Mouse (Mus musculus): ENCODE measurements around the gene Pdia4.
A peak's percentile ranks its signal among the peaks of the same experiment; 100 is the strongest.
"Not testable (repeated sequence)": the region's sequence is repeated elsewhere in the genome, so short reads cannot be mapped to it uniquely, and the experiment has no call there.

Pdia4 gene

GRCm38 (mm10) chr6:47813257-47813878, at the start of gene Pdia4:
Pdia4 (minus strand) TSS chr6:47813430.
- DNase-seq = peak; percentile 98 to 99

DNA sequence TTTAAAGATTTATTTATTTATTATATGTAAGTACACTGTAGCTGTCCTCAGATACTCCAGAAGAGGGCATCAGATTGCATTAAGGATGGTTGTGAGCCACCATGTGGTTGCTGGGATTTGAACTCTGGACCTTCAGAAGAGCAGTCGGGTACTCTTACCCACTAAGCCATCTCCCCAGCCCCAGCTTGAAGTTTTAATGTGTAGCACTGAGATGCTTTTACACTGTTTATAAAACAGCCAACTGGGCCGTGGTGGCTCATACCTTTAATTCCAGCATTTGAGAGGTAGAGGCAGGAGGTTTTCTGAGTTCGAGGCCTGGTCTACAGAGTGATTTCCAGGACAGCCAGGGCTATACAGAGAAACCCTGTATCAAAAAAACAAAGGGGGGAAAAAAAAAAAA, 44.5 kb upstream of the Pdia4 start:
- not testable (repeated sequence) for DNase-seq

DNA sequence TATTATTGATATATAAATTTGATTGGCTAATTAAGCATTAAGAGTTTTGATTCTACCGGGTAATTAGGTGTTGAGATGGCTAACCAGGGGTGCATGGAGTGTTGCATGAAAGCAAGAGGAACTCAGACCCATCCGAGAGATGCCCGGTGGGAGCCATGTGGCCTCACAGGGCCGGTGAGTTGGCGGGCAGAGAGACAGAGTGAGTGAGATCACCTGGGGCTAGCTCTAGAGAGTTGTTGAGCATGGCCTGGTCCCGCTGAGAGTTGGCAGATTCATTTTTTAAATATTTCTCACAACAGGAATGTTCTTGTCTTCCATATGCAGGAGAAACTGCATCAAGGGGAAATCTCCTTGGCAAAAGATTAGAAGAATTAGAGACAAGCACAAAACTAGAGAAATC, 44.0 kb upstream of the Pdia4 start:
- no peak for DNase-seq

DNA sequence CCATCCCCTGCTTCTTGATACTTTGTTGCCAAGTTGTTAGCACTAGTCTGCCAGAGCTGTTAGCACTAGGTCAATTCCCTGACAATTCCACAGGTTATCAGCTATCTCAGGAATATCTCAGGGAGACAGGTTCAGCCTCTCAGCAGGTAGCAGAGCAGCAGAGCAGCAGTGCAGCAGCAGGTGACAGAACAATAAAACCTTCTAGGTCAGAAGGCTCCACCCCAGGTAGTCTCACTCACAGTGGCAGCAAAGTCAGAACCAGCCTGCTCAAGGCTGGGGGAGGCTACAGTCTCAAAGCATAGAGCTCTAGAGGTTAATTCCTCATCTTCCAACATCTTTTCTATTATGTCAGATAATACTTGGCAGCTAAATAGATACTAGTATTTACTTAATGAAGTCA, 32.5 kb upstream of the Pdia4 start:
- DNase-seq = no peak

GRCm38 (mm10) chr6:47842337-47842736, 29.1 kb upstream of the Pdia4 start:
- no peak for DNase-seq

- no peak for DNase-seq
Observed at GRCm38 (mm10) chr6:47841831-47842230, 28.6 kb upstream of the Pdia4 start.

- no peak for DNase-seq
Observed at GRCm38 (mm10) chr6:47841077-47841476, 27.8 kb upstream of the Pdia4 start.

DNA sequence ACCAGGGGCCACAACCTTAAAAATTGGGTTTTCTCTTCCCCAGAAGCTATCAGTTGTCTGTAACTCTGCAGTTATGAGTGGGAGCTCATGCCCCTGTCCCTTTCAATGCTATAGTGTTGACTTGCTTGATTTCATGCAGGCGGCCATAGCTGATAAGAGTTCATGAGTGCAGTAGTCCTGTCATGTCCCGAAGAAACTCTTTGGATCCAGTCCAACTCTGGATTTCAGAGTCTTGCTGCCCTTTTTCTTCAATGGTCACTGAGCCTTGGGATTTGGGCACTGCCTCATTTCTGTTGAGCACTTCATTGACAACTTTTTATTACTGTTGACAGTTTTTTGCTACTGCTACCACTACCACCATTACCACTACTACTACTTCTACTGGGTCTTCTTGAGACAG, 24.4 kb upstream of the Pdia4 start:
- no peak for DNase-seq

DNA sequence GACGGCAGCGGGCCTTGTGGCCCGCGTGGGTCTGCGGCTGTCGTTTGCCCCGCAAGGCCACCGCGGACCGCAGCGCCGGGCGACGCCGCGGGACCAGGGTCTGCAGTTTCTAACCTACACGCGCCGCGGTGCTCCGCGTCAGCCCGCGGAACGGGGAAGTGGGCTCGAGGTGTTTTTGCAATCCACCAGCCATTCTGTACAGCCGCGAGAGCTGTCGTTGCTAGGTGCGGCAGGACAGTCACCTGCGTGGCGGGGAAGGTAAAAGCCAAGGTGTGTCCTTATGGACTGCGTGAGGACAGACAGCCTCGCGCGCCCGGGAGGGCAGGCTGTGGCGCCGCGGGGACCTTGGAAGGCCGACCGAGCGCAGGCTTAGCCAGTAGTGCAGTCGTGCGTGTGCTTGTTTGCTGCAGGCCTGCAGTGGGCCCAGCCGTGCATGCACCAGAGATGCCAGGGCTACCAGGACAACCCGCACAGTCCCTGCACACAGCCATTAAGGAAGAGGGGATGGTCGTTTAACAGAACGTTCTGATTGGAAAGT, 22.8 kb upstream of the Pdia4 start:
- DNase-seq = peak; percentile 69 to 79

GRCm38 (mm10) chr6:47835482-47835983, 22.3 kb upstream of the Pdia4 start, which contains the start of gene Zfp398:
Zfp398 (plus strand) TSS chr6:47835661.
- peak; percentile 97 to 98 for DNase-seq

- no peak for DNase-seq
Observed at GRCm38 (mm10) chr6:47832220-47832619, 19.0 kb upstream of the Pdia4 start.

DNA sequence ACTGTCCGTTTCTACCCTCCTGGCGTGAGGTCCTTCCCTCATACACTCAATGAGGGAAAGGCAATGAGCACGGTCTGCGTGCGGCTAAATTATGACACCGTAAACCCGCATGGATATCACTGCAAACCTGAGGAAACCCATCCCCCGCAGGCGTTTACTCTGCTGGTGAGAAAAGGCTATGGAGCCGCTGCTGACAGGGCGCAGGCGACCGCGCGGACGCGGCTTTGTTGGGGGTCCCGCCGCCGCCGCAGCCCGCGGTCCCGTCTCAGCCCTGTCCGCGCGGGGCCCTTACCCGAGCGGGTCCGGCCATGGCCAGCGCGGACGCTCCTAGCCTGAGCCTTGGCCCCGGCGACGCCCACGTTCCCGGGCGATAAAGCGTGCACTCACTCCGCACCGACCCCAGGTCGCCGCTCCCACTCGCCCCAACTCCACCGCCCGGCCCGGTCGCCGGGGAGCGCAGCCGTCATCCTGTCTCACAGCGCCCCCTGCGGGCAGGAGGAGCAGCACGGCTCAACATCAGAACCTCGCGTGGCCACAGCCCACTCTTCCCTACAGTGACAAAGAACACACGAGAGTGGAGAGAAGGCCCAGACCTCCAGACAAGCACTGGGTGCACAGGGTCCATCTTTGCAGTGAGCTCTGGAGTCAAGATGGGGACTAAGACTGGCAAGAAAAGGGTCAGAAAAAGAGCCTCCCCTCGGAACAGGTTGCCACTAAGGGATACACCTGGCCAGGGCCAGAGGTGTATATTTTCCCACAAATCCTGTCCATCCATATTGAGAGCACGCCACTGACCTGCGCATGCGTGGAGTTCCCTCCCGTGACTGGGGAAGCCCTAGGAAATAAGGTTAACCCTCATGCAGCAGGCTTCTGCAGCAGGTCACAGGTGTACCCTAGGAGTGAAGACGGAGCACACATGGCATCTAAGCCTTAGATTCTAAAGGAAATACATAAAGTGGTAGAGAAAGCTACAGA, 17.2 kb upstream of the Pdia4 start, which contains the start of gene Zfp786:
Gene Zfp786 (minus strand): TSS at position 764 of the 975 bp plus-strand sequence.
- peak; percentile 96 to 97 for DNase-seq

GRCm38 (mm10) chr6:47828950-47829349, 15.7 kb upstream of the Pdia4 start:
- no peak for DNase-seq

GRCm38 (mm10) chr6:47827462-47827861, 14.2 kb upstream of the Pdia4 start:
- DNase-seq = no peak

DNA sequence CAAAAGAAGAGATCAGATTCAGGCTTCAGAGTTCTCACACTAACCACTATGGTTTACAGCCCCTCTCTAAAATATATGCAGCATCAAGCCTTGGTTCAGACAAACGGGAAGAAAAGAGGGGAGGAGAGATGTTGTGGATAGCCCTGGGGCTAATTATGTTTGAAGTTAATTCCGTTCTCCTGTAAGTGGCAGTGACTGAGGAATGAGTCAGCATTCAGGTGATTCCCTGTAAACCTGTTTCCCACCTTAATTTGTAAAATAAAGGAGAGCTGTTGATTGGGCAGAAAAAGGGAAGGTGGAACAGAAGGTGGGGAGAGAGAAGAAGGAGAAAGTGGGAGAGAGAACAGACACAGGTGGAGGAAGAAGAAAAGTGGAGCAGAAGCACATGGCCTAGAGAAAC, 11.0 kb upstream of the Pdia4 start:
- DNase-seq = no peak

DNA sequence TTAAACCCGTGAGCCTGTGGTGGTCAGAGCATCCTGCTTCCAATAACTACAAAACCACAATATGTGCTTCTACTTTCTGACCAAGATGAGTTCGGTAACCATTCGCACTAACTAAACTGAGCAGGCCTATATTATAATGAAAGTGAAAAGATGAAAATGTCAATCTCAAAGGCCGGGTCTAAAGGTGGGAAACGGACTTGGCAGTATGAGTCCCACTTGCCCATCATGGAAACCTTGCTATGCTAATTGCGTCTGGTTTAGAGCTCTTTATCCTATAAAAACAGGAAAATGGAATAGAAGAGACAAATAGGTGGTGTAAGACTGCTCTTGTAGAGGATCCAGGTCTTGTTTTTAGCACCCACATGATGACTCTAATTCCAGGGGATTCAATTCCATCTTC, 8.5 kb upstream of the Pdia4 start:
- no peak for DNase-seq

GRCm38 (mm10) chr6:47821236-47821635, 8.0 kb upstream of the Pdia4 start:
- DNase-seq = no peak

- DNase-seq = no peak
Observed at GRCm38 (mm10) chr6:47819626-47820325, 6.5 kb upstream of the Pdia4 start.

GRCm38 (mm10) chr6:47818721-47819120, 5.5 kb upstream of the Pdia4 start:
- no peak for DNase-seq

DNA sequence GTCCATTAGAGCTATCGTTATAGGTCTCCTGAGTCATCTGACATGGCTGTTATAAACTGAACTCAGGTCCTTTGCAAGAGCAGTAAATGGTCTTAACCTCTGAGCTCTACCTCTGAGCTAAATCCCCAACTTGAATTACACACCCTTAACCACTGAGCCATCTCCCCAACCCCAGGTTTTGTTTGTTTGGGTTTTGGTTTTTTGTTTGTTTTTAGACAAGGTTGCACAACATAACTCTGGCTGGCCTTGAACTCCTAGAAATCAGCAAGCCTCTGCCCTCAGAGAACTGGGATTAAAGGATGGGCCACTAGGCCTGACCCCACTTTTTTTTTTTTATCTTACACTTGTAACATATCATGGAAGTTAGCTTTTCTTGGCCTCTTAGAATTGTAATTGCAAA, 2.9 kb upstream of the Pdia4 start:
- DNase-seq = no peak

- DNase-seq = no peak
Observed at GRCm38 (mm10) chr6:47812271-47812915, 837 bp downstream of the Pdia4 start.

DNA sequence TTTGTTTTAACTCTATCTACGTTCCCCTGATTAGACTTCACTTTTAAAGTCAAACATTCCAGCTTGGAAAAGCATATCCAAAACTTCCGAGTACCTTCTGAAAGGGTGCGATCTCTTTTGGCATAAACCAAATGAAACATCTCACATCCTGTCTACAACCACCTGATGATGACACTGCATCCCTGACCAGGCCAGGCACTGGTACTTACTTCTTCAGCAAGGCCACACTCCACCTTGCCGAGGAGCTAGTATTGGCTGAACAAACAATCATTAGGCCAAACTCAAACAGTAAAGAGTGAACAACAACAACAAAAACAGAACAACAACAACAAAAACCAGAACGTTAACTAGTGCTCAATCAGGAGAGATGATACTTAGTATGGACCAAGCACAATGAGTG, 1.9 kb downstream of the Pdia4 start:
- no peak for DNase-seq
